Mouse (Mus musculus): ENCODE data around the gene Trp53rkb.

DNA sequence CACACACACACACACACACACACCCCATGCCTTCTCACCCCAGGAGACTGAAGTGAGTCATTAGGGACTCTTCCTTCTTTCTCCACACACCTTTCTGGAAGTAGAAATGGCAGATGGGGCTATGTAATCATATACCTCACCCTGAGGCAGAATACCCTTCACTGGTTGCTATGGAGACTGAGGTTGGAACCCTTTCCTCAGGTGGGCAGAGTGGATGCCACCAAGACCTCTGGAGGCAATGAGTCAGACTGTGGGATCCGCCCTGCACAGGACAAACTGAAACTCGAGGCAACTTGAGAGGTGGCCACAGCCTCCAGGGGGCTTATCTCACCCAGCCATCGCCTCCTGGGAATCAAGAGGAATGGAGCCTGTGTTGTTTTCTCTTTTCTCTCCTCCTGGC lies 34.4 kb upstream of the Trp53rkb start:
- TF ChIP-seq ZC3H11A (IDR thresholded peaks at IDR 0.05; ENCODE audit: borderline replicate concordance, low read depth, low read length) (no peak), ZNF384 (IDR thresholded peaks at IDR 0.05; ENCODE audit: low read depth, low read length) (no peak), MAFK (IDR thresholded peaks at IDR 0.05; ENCODE audit: insufficient read depth, low read depth, low read length) (no peak)

Data from ES-E14 (cell line).